Mouse (Mus musculus) ES-Bruce4 (cell line): ENCODE data around the gene Gbp2b.
"Not testable (repeated sequence)": the region's sequence is repeated elsewhere in the genome, so short reads cannot be mapped to it uniquely, and the experiment has no call there.

ENCODE experiments used
- CTCF ChIP-seq: IDR thresholded peaks from one replicate; pipeline ENCODE4 v1.8.1; 2011; ENCODE audit warnings: low read depth, low read length
- EP300 ChIP-seq: IDR thresholded peaks from 2 replicates; pipeline ENCODE4 v1.6.1; 2011; ENCODE audit warnings: low read depth, low read length; ENCODE audit not compliant: insufficient read depth
- POLR2A ChIP-seq: IDR thresholded peaks from one replicate; pipeline ENCODE4 v1.8.1; 2011; ENCODE audit warnings: low read length; ENCODE audit not compliant: insufficient read depth

DNA sequence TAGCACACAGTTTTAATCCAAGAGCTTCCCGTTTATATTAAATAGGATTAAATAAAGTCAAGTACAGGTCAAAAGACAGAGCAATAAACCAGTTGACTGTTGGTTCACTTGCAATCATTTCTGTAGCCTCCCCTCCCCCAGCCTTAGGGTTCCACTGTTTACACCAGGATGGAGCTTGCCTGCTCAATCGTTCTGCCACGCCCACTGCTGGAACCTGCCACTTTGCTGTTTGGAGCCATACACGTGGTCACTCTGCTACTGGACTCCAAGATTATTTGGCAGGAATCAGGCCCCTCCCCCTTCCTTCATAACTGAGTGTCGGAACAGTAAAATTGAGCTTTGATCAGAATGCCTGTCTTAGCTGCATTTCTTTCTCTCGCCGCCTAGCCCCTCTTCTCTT lies 53.2 kb downstream of the Gbp2b start:
- TF ChIP-seq CTCF, EP300, POLR2A: not testable (repeated sequence)
